Mouse (Mus musculus): ENCODE data around the gene Ndufv3.

DNA sequence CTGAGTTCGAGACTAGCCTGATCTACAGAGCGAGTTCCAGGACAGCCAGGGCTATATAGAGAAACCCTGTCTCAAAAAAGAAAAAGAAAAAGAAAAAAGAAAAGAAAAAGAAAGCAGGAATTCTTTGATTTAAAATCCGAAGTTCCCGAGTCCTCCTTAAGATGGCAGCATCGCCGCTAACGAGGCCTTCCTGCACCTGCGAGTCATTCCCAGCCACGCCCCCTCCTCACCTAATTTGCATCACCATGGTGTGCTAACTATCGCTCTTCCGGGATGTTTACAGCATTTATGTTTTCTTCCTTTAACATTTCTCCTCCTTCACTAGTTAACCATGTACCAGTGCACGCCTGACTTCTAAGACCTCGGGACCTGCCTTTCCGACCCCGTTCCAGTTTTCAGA is 9.4 kb downstream of the Ndufv3 start:
- no peak for TF ChIP-seq POLR2A (IDR thresholded peaks at IDR 0.05; ENCODE audit: low read depth, low read length)
- TF ChIP-seq CTCF (IDR thresholded peaks at IDR 0.05; ENCODE audit: borderline replicate concordance, insufficient read depth, low read length), result peak; percentile 42; the same call in 1 of the 2 replicates
